Mouse (Mus musculus): ENCODE data around the gene Asf1a. TPM values are rescaled to one million over a fixed set of nuclear protein-coding genes. Genes with fewer than 3 reads are reported as not detected.
"Not testable (repeated sequence)": the region's sequence is repeated elsewhere in the genome, so short reads cannot be mapped to it uniquely, and the experiment has no call there.

Gene Asf1a
- polyA plus RNA-seq, 1 experiment from 2014 or later = 179 TPM

DNA sequence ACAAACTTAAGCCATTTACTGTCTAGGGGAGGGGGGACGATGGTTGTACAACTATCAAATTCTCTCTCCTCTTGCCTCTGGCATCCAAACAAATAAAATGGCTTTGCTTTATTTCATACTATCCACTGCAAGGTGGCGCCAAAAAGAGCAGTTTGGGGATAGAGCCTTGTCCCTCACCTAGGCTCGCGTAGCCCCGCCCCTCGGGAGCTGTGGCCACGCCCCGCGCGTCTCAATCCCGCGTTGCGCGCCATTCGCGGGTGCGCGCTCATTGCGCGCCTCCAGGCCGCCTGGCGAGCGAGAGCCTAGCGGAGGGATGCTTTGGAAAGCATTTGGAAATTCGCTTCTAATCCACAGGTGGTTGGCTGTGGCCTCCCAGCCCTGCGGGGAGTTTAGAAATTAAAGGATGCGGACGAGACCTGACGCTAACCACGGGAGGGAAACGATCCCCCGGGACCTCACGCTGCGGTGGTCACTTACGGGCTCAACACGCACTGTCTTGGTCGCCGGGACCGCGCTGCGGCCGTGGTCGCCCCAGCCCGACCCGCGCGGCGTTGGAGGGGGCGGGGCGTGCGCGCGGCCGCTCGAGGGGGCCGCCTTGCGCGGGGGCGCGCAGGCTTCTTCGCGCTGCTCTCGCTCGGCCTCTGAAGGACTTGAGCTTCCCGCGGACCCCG, 32.8 kb downstream of the Asf1a start:
- no peaks in the 10 kb centered on the region for H3K36me3 ChIP-seq (ENCODE audit: control insufficient read depth, insufficient read depth, low read length)
- H3K4me3 ChIP-seq (ENCODE audit: low read depth, low read length) = peak overlapping the region; percentile 72
- H3K27me3 ChIP-seq (ENCODE audit: control insufficient read depth, insufficient read depth, low read length) = no peaks in the 10 kb centered on the region
- peak overlapping the region; percentile 92 for H3K27ac ChIP-seq (ENCODE audit: low read depth, low read length)
- H3K4me1 ChIP-seq (replicated peaks; ENCODE audit: control insufficient read depth, insufficient read depth, low read length) = no peaks in the 10 kb centered on the region
- peak overlapping the region; percentile 49 for H3K4me2 ChIP-seq (ENCODE audit: low read depth, low read length, severe bottlenecking)
- no peaks in the 10 kb centered on the region for H3K9me3 ChIP-seq (ENCODE audit: control insufficient read depth, low read length)
- DNase-seq (ENCODE audit: low spot score) = peak; percentile 94
- WGBS = under 1% methylated on average over 67 of the region's 67 CpGs
- peak; percentile 87 for ATAC-seq (replicated peaks; ENCODE audit: low FRiP score)
- peak overlapping the region; percentile 85 for H3K9ac ChIP-seq (ENCODE audit: low read length)

DNA sequence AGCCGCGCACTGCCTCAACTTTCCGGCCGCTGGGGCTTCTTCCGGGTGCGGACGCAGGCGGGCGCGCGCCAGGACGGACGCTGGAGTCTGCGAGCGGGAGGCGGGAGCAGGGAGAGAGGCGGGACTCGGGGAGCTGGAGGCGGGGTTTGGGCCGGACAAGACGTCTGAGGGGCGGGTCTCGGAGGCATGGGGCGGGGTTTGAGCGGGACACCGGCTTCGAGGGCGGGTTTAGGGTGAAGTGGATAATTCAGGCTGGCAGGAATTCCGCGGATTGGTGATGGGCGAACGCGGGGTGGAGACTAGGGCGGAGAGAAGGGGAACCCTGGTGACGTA, 33.3 kb downstream of the Asf1a start:
- Histone ChIP-seq H3K36me3 (ENCODE audit: control insufficient read depth, insufficient read depth, low read length) (no peaks in the 10 kb centered on the region), H3K4me3 (ENCODE audit: low read depth, low read length) (peak overlapping the region; percentile 72), H3K27me3 (ENCODE audit: control insufficient read depth, insufficient read depth, low read length) (no peaks in the 10 kb centered on the region), H3K4me1 (replicated peaks; ENCODE audit: control insufficient read depth, insufficient read depth, low read length) (no peaks in the 10 kb centered on the region), H3K9ac (ENCODE audit: low read length) (peak overlapping the region; percentile 85), H3K9me3 (ENCODE audit: control insufficient read depth, low read length) (no peaks in the 10 kb centered on the region), H3K27ac (ENCODE audit: low read depth, low read length) (peak overlapping the region; percentile 92), H3K4me2 (ENCODE audit: low read depth, low read length, severe bottlenecking) (peak overlapping the region; percentile 2; the same call in 1 of the 2 replicates)
- ATAC-seq (replicated peaks; ENCODE audit: low FRiP score) (peak; percentile 96), DNase-seq (ENCODE audit: low spot score) (peak; percentile 99)
- WGBS = under 1% methylated on average over 34 of the region's 35 CpGs

DNA sequence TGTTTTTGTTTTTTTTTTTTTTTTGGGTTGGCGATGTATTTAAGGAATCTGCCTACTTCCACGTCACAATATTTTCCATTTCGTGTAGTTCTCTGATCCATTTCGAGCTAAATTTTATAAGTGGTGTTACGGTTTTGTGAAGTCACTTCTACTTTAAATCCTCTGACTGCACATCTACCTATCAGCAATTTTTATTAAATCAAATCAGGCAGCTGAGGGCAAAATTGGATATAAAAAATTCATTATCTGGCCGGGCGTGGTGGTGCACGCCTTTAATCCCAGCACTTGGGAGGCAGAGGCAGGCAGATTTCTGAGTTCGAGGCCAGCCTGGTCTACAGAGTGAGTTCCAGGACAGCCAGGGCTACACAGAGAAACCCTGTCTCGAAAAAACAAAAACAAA, 33.8 kb downstream of the Asf1a start, which contains the start of gene Mcm9:
TSS of gene Mcm9 (minus strand) at position 101 of the 400 bp plus-strand sequence.
- DNase-seq (ENCODE audit: low spot score); H3K27me3 ChIP-seq (ENCODE audit: control insufficient read depth, insufficient read depth, low read length); H3K9me3 ChIP-seq (ENCODE audit: control insufficient read depth, low read length); ATAC-seq (replicated peaks; ENCODE audit: low FRiP score); H3K4me1 ChIP-seq (replicated peaks; ENCODE audit: control insufficient read depth, insufficient read depth, low read length); H3K36me3 ChIP-seq (ENCODE audit: control insufficient read depth, insufficient read depth, low read length): not testable (repeated sequence)
- peak within 1 kb of the TSS; percentile 85 for H3K9ac ChIP-seq (ENCODE audit: low read length)
- 62% methylated on average over 10 of the region's 10 CpGs for WGBS
- peak within 1 kb of the TSS; percentile 72 for H3K4me3 ChIP-seq (ENCODE audit: low read depth, low read length)
- H3K4me2 ChIP-seq (ENCODE audit: low read depth, low read length, severe bottlenecking) = peak within 1 kb of the TSS; percentile 49
- peak within 1 kb of the TSS; percentile 92 for H3K27ac ChIP-seq (ENCODE audit: low read depth, low read length)

DNA sequence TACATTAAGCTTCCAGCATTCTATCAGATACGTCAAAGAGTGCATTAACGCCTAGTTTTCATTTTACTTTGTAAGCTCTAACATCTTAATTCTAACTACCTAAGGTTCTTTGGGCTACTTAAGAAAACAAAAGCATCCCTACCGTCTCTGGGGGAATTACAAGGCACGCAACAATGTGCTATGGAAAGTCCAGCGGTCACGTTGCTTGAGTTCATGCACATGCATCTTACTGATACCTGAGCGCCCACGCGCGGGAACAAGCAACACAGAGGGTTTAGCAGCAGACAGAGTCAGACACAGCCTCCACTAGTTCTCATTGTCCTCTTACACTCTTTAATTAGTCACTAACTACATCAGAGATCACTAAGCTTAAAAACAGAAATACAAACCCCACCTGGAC, 37.6 kb downstream of the Asf1a start:
- H3K27me3 ChIP-seq (ENCODE audit: control insufficient read depth, insufficient read depth, low read length) = no peaks in the 10 kb centered on the region
- no peak overlapping the region for H3K4me2 ChIP-seq (ENCODE audit: low read depth, low read length, severe bottlenecking)
- no peak overlapping the region for H3K9ac ChIP-seq (ENCODE audit: low read length)
- WGBS = 72% methylated on average over 10 of the region's 10 CpGs
- no peak overlapping the region for H3K27ac ChIP-seq (ENCODE audit: low read depth, low read length)
- H3K9me3 ChIP-seq (ENCODE audit: control insufficient read depth, low read length) = no peaks in the 10 kb centered on the region
- DNase-seq (ENCODE audit: low spot score) (no peak), ATAC-seq (replicated peaks; ENCODE audit: low FRiP score) (no peak)
- no peak overlapping the region for H3K4me3 ChIP-seq (ENCODE audit: low read depth, low read length)
- H3K4me1 ChIP-seq (replicated peaks; ENCODE audit: control insufficient read depth, insufficient read depth, low read length) = no peaks in the 10 kb centered on the region
- no peaks in the 10 kb centered on the region for H3K36me3 ChIP-seq (ENCODE audit: control insufficient read depth, insufficient read depth, low read length)

- Histone ChIP-seq H3K27ac (ENCODE audit: low read depth, low read length) (no peak overlapping the region), H3K4me2 (ENCODE audit: low read depth, low read length, severe bottlenecking) (no peak overlapping the region), H3K27me3 (ENCODE audit: control insufficient read depth, insufficient read depth, low read length) (no peaks in the 10 kb centered on the region), H3K4me1 (replicated peaks; ENCODE audit: control insufficient read depth, insufficient read depth, low read length) (no peaks in the 10 kb centered on the region), H3K4me3 (ENCODE audit: low read depth, low read length) (no peak overlapping the region), H3K9me3 (ENCODE audit: control insufficient read depth, low read length) (no peaks in the 10 kb centered on the region), H3K36me3 (ENCODE audit: control insufficient read depth, insufficient read depth, low read length) (no peaks in the 10 kb centered on the region), H3K9ac (ENCODE audit: low read length) (no peak overlapping the region)
- ATAC-seq (replicated peaks; ENCODE audit: low FRiP score) = no peak
- DNase-seq (ENCODE audit: low spot score) = no peak
- WGBS = 88% methylated on average over 13 of the region's 13 CpGs
These were observed 38.9 kb downstream of the Asf1a start for GRCm38 (mm10) chr10:53635246-53635971.

GRCm38 (mm10) chr10:53641507-53641906, 45.0 kb downstream of the Asf1a start:
- no peaks in the 10 kb centered on the region for H3K27me3 ChIP-seq (ENCODE audit: control insufficient read depth, insufficient read depth, low read length)
- H3K4me1 ChIP-seq (replicated peaks; ENCODE audit: control insufficient read depth, insufficient read depth, low read length) = no peaks in the 10 kb centered on the region
- no peak overlapping the region for H3K4me2 ChIP-seq (ENCODE audit: low read depth, low read length, severe bottlenecking)
- ATAC-seq (replicated peaks; ENCODE audit: low FRiP score) (no peak), DNase-seq (ENCODE audit: low spot score) (no peak)
- H3K4me3 ChIP-seq (ENCODE audit: low read depth, low read length) = no peak overlapping the region
- H3K9me3 ChIP-seq (ENCODE audit: control insufficient read depth, low read length) = no peaks in the 10 kb centered on the region
- no peak overlapping the region for H3K27ac ChIP-seq (ENCODE audit: low read depth, low read length)
- H3K9ac ChIP-seq (ENCODE audit: low read length) = no peak overlapping the region
- H3K36me3 ChIP-seq (ENCODE audit: control insufficient read depth, insufficient read depth, low read length) = no peaks in the 10 kb centered on the region

- DNase-seq (ENCODE audit: low spot score) (no peak), ATAC-seq (replicated peaks; ENCODE audit: low FRiP score) (no peak)
- Histone ChIP-seq H3K9ac (ENCODE audit: low read length) (no peak overlapping the region), H3K9me3 (ENCODE audit: control insufficient read depth, low read length) (no peaks in the 10 kb centered on the region), H3K4me2 (ENCODE audit: low read depth, low read length, severe bottlenecking) (no peak overlapping the region), H3K27ac (ENCODE audit: low read depth, low read length) (no peak overlapping the region), H3K36me3 (ENCODE audit: control insufficient read depth, insufficient read depth, low read length) (no peaks in the 10 kb centered on the region), H3K27me3 (ENCODE audit: control insufficient read depth, insufficient read depth, low read length) (no peaks in the 10 kb centered on the region), H3K4me3 (ENCODE audit: low read depth, low read length) (no peak overlapping the region), H3K4me1 (replicated peaks; ENCODE audit: control insufficient read depth, insufficient read depth, low read length) (no peaks in the 10 kb centered on the region)
- 78% methylated on average over 2 of the region's 2 CpGs for WGBS
These were observed 54.1 kb downstream of the Asf1a start for GRCm38 (mm10) chr10:53650683-53651082.

DNA sequence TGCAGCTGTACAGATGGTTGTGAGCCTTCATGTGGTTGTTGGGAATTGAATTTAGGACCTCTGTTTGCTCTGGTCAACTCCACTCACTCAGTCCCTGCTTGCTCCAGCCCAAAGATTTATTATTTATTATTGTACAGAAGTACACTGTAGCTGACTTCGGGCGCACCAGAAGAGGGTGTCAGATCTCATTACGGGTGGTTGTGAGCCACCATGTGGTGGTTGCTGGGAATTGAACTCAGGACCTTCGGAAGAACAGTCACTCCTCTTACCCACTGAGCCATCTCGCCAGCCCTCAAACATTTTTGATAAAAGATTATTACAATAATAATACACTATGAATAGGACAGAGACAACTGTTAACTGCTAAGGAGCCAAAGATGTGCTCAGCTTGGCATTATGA, 57.7 kb downstream of the Asf1a start:
- not testable (repeated sequence) for ATAC-seq (replicated peaks; ENCODE audit: low FRiP score); H3K9ac ChIP-seq (ENCODE audit: low read length); H3K9me3 ChIP-seq (ENCODE audit: control insufficient read depth, low read length); DNase-seq (ENCODE audit: low spot score); H3K4me1 ChIP-seq (replicated peaks; ENCODE audit: control insufficient read depth, insufficient read depth, low read length); H3K4me3 ChIP-seq (ENCODE audit: low read depth, low read length); H3K27me3 ChIP-seq (ENCODE audit: control insufficient read depth, insufficient read depth, low read length); H3K4me2 ChIP-seq (ENCODE audit: low read depth, low read length, severe bottlenecking); H3K36me3 ChIP-seq (ENCODE audit: control insufficient read depth, insufficient read depth, low read length); H3K27ac ChIP-seq (ENCODE audit: low read depth, low read length)
- WGBS = 80% methylated on average over 5 of the region's 5 CpGs
